Mouse (Mus musculus) liver, postnatal 0 days (tissue): ENCODE data around the gene Sash1.

ENCODE experiments used
- CTCF ChIP-seq: sonication (generic); IDR thresholded peaks from 2 replicates; pipeline ENCODE4 v1.5.1; 2016; ENCODE audit warnings: antibody characterized with exemption, low read depth
- EP300 ChIP-seq: IDR thresholded peaks from 2 replicates; pipeline ENCODE4 v1.6.1; 2016; ENCODE audit warnings: antibody characterized with exemption, low read depth, mild to moderate bottlenecking

GRCm38 (mm10) chr10:8846258-8846657 is 39.6 kb downstream of the Sash1 start:
- TF ChIP-seq CTCF: no peak
- no peak for TF ChIP-seq EP300
